Mouse (Mus musculus) kidney, adult 11 months (tissue): ENCODE data around the gene Methig1.
"Not testable (repeated sequence)": the region's sequence is repeated elsewhere in the genome, so short reads cannot be mapped to it uniquely, and the experiment has no call there.

ENCODE experiments used
- DNase-seq: peaks from one replicate; pipeline ENCODE4 v3.0.0; 2022

The Methig1 gene

DNA sequence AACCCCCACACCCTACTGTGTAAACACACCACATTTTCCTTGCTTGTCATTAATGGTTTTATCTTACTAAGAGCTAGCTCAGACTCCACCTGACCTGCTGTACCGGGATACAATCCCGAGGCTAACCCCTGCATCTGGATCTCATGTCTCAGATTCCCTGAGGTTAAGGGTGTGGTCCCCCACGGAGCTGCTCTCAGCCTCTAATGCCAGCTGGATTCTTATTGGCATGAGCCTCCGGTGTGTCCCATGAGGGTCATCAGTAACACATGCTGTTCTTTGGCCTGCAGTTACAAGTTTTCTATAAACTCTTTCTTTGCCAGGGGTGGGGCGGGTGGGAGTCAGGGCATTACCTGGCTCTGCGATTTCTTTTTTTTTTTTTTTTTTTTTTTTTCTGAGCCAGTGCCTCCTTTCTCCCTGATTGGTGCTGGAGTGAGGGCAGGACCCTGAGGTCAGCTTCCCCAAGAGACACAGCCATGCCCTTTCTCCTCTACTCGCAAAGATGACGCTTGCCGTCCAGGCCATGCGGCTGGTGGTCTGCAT, at the start of gene Methig1, which contains the start of gene Mettl7a2:
Methig1 (plus strand) TSS at position 439 of the 540 bp plus-strand sequence.
Mettl7a2 (plus strand) TSS at position 490 of the 540 bp plus-strand sequence.
- peak; percentile 58 for DNase-seq

DNA sequence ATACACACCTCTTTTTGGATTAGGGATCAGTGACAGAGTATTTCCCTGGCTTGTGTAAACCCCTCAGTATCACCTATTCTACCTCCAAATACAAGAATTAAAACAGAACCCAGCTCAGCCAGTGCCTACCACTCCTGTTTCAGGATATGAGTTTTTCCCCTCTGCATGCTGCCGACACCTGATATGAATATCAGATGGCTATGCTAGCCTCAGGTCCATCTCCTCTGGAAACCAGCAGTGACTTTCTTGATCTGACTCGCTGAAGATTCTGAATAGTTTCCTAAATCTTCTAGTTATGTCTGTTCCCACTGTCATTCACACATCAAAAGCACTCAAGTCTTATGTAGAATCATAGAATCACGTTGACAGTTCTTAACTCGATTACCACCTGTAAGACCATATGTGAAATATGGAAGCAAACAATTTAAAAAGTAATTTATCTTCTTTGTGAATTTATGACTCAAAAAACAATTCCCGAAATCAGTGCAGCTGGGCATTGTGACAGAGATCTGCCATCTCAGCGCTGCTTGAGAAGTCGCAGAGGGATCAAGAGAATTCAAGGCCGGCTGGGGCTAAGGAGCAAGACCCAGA, 49.4 kb upstream of the Methig1 start:
- DNase-seq: no peak

DNA sequence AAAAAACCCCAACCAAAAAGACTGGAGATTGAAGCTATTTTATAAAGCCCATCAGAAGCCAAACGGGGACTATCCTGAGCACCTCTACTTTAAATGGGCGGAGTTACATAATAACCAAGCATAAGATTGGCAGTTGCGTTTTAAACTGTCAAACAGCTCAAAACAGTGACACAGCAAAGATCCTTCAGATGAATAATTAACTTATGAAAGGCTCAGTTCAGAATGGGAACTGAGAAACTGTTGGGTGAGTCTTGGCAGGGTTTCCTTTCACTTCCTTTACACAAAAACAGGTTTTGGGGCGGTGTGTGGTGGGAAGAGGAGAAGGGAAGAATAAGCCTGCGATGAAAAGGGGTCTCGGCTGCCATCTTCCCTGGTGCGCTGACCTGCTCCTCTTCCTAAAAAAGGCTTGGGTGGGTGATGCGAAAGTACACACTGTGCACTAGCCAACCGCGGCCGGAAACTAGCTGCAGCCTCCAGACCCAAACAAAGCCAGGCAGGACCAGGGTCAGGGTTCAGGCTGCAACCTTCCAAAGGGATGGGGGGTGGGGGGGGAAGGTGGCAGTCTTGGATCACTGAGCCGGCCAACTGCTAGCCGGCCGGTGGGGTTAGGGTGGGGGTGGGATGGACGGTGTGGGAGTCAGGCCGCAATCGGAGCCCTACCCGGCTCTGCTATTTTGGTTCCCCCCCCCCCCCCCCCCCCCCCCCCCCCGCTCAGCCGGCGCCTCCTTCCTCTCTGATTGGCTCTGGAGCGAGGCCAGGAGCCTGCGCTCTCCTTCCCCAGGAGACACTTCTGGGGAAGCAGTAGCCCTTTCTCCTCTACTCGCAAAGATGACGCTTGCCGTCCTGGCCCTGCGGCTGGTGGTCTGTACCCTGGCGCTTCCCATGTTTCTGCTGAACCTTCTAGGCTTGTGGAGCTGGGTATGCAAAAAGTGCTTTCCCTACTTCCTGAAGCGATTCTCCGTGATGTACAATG, 48.6 kb upstream of the Methig1 start, which contains the start of gene Mettl7a1:
Mettl7a1 (plus strand) TSS at position 122 of the 973 bp plus-strand sequence.
- peak; percentile 82 for DNase-seq

DNA sequence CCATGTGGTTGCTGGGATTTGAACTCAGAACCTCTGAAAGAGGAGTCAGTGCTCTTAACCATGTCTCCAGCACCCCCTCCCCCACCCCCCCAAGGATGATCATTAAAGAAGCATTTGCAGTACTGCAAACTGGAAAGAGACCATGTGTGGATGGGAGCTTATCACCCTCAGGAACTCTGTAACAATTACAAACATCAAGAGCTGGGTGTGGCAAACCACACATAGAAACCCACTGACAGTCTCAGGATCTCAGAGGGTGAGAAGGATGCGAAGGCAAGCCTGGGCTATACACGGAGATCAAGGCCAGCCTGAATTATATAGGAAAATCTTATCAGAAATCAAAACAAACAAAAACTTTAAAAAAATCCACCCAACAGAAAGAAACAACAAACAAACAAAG, 46.7 kb upstream of the Methig1 start:
- DNase-seq: no peak

DNA sequence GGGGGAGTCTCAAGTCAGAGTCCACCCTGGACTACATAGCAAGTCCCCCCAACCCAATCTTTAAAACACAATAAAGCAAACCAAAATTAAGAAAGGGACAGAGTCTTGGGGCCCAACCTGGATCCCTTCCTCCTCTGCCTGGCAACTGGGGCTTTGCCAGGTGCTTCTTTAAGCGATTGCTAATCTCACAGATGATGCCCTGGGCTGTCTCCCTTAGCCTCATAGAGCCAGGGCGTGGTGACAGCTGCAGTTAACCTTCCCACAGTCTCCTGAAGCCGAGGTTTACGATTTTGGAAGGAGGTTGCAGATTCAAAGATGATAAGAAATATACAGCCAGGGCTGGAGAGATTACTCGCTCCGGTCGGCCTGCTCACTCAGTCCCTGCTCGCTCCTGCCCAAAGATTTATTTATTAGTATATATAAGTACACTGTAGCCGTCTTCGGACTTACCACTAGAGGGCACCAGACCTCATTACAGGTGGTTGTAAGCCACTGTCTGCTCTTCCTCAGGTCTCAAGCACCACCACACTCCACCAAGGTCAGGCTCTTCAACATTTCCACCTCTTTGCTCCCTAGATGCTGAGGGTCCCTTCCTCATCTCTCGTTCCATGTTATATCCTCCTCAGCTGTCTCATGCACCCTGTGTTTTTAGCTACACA, 45.4 kb upstream of the Methig1 start:
- peak; percentile 41 for DNase-seq

GRCm38 (mm10) chr15:100312346-100312745, 40.6 kb upstream of the Methig1 start:
- DNase-seq: no peak

- DNase-seq: no peak
These were observed 38.4 kb upstream of the Methig1 start for GRCm38 (mm10) chr15:100314448-100315145.

DNA sequence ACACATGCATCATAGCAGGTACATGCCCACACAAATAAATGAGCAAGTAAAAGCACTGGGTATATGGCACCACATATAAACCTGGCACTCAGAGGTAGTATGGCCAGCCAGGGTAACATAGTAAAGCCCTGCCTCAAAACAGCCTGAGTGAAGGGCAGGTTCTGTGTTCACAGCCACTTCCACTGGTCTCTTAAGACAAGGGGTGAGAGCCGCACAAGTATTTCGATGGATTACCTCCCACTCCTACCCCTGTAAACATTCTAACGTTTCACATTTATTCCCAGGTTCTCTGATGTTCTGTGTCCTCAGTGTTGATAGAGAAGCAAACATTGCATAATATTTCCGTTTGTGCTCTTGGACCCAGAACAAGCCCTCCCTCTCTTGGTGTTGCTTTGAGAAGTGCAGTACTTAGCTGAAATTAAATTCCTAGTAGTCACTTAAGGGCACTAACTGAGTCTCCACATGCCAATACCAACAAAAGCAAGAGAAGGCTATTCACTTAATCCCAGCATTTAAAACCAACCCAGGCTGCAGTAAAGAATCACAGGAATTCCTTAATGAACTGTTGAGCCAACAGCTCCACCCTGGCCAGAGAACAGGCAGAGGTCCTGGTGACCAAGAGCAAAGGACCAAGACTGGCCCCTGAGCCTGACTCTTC, 34.8 kb upstream of the Methig1 start:
- DNase-seq: peak; percentile 22

GRCm38 (mm10) chr15:100319884-100320283, 33.1 kb upstream of the Methig1 start:
- DNase-seq: no peak

DNA sequence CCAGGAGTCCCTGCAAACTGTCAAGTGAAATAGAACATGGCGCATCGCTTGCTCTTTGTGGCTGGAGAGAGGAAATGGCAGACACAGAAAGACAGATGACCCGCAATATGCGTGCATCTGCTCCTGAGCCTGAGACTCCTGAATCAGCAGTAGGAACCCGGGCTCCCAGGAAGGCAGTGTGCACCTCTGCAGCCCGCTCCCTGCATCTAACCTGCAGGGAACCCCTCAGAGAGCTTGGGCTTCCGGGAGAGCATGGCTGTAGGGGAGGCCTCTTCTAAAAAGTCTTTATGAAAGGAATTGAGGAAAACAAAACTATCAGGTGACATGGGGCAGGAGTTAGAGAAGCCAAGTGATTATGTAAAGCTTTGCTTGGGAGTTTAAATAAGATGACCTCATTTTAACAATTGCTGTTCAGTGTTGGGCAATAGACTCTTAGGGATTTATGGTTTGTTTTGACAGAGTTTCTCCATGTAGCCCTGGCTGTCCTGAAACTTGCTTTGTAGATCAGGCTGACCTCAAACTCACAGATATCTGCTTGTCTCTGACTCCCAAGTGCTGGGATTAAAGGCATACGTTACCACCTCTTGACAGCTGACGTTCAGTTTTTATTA, 32.5 kb upstream of the Methig1 start:
- no peak for DNase-seq

GRCm38 (mm10) chr15:100321134-100321533, 31.8 kb upstream of the Methig1 start:
- DNase-seq: peak; percentile 86

DNA sequence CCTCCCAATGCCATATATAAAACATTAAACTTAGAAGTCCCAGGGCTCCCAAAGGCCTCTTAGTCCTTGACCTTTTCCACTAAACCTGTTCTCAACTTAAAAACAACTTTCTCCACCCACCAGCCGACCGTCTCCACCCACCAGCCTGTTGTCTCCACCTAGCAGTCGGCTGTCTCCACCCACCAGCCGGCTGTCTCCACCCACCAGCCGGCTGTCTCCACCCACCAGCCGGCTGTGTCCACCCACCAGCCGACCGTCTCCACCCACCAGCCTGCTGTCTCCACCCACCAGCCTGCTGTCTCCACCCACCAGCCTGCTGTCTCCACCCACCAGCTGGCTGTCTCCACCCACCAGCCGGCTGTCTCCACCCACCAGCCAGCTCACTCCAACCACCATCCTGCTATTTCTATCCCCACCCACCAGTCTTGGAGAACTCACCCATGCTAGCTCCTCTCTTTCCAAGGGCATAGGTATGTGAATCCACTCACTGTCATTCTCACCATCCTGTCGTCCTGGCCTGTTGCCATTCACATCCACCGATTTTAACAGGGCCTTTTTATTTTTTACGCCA, 28.8 kb upstream of the Methig1 start:
- no peak for DNase-seq

GRCm38 (mm10) chr15:100325235-100325634, 27.7 kb upstream of the Methig1 start:
- no peak for DNase-seq

GRCm38 (mm10) chr15:100328089-100328488, 24.9 kb upstream of the Methig1 start:
- DNase-seq: not testable (repeated sequence)

DNA sequence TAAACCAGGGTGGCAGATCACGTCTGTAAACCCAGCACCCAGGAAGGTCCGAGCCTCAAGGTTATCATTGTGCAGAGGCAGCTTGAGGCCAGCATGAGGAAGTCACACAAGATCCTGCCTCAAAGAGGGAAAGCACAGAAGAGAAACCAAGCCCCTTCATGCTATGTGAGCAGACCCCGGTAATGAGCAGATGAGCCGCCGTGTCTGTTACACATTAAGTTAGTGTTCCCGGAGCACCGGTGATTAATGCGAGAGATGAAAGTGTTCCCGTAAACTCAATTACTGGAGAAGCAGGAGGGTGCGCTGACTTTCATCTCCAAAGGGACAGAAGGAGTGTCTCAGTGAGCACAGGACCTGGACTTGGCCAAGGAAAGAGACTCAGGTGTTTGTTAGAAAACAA, 23.6 kb upstream of the Methig1 start:
- DNase-seq: not testable (repeated sequence)

DNA sequence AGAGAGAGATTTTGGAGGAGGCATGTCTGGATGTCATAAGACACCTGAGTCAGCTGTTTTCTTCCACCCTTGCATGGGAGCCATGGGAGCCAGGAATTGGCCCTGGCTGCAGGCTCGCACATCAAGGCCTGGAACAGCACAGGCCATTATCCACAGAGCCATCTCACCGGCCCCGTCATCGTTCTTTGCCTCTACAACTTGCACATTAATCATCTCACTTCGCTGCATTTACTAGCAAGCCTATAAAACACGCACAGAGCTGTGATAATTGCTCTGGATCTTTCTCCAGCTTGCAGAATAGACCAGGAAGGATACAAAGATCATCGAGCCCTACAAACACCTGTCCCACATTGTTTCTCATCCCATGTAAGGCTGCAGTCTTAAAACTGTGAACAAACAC, 22.2 kb upstream of the Methig1 start:
- no peak for DNase-seq

DNA sequence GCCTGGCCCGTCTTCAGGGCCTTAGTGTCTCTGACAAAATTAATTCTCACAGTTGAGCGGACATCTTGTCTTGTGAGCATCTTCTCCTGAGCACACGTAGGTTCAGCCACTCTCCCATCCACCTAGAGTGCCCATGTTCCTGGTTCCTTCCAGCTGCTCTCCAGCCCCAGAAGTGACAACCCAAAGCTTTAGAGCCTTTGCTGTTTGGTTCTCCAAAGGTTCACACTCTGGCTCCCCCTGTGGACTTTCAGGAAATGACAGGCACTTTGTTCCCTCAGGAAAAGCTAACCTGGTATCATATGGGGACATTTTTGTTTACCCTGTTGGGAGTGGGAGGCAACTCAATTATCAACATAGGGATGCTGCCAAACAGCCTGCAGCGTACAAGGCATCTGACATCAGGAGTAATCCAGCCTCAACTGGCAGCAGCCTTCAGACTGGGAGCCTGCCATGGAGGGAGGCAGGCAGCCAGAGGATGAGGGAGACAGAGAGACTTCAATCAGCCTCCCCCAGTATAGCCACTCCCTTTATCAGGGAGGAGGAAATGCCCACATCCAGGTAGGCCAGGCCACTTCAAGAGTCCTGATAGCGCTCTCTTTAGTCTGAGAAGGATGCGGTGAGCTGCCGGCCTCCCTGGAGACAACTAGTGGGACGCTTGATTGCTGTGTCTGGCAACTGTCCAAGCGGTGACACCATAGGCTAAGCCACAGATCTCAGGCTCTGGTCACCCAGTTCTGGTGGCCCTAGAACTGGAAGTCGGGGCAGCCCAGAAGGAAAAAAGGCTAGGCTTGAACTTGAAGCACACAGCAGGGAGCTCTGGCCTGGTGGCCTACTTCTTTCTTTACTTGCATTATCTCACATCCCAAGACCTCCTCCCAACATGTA, 20.6 kb upstream of the Methig1 start:
- DNase-seq: not testable (repeated sequence)

GRCm38 (mm10) chr15:100334629-100335028, 18.3 kb upstream of the Methig1 start, which contains the start of gene Mettl7a3:
Gene Mettl7a3 (plus strand): TSS chr15:100334929.
- DNase-seq: no peak

DNA sequence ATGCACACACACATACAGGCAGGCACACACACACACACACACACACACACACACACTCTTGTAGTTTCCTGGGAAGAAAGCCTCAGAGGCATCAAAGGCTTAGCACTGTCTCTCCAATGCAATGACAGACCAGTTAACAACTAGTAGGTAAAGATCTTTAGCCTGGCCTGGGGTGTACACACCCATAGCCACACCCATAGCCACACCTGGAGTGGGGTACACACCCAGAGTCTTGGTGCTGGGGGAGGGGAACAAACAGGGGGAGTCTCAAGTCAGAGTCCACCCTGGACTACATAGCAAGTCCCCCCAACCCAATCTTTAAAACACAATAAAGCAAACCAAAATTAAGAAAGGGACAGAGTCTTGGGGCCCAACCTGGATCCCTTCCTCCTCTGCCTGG, 15.6 kb upstream of the Methig1 start:
- DNase-seq: not testable (repeated sequence)

- DNase-seq: peak; percentile 77
These were observed 15.1 kb upstream of the Methig1 start for GRCm38 (mm10) chr15:100337847-100338246.
